ENCODE assay signal across 17 mouse cellular contexts in the genomic region with DNA sequence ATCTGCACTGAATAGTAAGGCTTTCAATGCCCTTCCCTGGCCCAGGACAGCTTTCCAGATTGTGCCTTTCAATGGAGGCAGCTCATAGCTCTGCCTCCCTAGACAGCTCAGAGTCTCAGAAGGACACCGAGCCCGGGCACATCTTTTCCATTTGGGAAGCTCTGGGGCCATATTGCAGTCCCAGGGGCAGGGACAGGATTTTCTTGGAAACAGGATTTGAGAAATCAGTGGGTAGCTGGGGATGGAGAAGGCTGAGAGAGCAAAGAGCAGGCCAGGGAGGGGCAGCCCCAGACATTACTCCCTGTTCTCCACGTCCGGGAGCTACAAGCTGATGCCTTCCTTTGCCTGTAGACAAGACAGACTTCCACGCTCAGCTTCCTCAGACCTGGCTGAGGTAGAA. TPM values are rescaled to one million over a fixed set of nuclear protein-coding genes. Genes with fewer than 3 reads are reported as not detected.
DNase-seq lines count a peak whose midpoint lies in the region; ATAC-seq and TF ChIP-seq lines count a peak whose summit lies in the region.
"Had no signal": no experiment of that assay in that cellular context is flagged by ENCODE, and none has a peak within 500 bp of the region (broad histone marks: within the 10 kb centered on the region; RNA-seq: fewer than 3 reads in every experiment).

No protein-coding gene starts in this region.

- WGBS in kidney, embryonic 15.5 days: 74% methylated on average over 5 of the region's 5 CpGs
- 93% methylated on average over 5 of the region's 5 CpGs for WGBS in spleen, adult 2 months
- WGBS in thymus, adult 2 months: 96% methylated on average over 5 of the region's 5 CpGs

- no peak for ATAC-seq in kidney, embryonic 15.5 days (replicated peaks; ENCODE audit: low FRiP score)
- ATAC-seq: forebrain, embryonic 14.5 days had no signal

- H3K4me2 ChIP-seq in kidney, embryonic 15.5 days: no peak overlapping the region
- H3K4me2 ChIP-seq: embryonic facial prominence, embryonic 13.5 days; hindbrain, embryonic 14.5 days; liver, embryonic 13.5 days had no signal

- no peak for DNase-seq in gastrocnemius, adult 2 months
- no peak for DNase-seq in gastrocnemius, postnatal 14 days
- no peak for DNase-seq in kidney, adult 9 months
- DNase-seq in spleen, adult 2 months (ENCODE audit: low read depth in 1 of 2, low spot score in 2 of 2): no peak
- DNase-seq in spleen, postnatal 4 days (ENCODE audit: low spot score in 2 of 2): no peak
- no peak for DNase-seq in thymus, adult 2 months
- DNase-seq in Muller cell, postnatal 12 days (ENCODE audit: inconsistent ontology term): no peak
- DNase-seq: cerebellum, postnatal 36 days; kidney, adult 11 months; liver, embryonic 13.5 days; midbrain, embryonic 14.5 days; right cerebral cortex, postnatal 4 days; thymus, postnatal 36 days had no signal

- intact Hi-C loops in gastrocnemius, adult 2 months (cut with DNase I): no loop called here
- intact Hi-C loops in gastrocnemius, postnatal 14 days (cut with DNase I; ENCODE audit: low total_unique reads): loop anchor here (5.0 kb wide), 1 partner anchor 43 kb away; no protein-coding TSS in a partner anchor

- H3K27me3 ChIP-seq in kidney, embryonic 15.5 days: no peaks in the 10 kb centered on the region
- H3K27me3 ChIP-seq in spleen, adult 2 months (ENCODE audit: control insufficient read depth, insufficient read depth, low read length): no peaks in the 10 kb centered on the region
- H3K27me3 ChIP-seq in thymus, adult 2 months (ENCODE audit: control insufficient read depth, insufficient read depth, low read length): no peaks in the 10 kb centered on the region
- H3K27me3 ChIP-seq: embryonic facial prominence, embryonic 13.5 days; liver, embryonic 13.5 days had no signal

- no peaks in the 10 kb centered on the region for H3K9me3 ChIP-seq in kidney, embryonic 15.5 days (replicated peaks)
- H3K9me3 ChIP-seq: embryonic facial prominence, embryonic 13.5 days; liver, embryonic 13.5 days had no signal

- peak overlapping the region; percentile 89 for H3K27ac ChIP-seq in gastrocnemius, adult 2 months
- H3K27ac ChIP-seq in kidney, embryonic 15.5 days: peak overlapping the region; percentile 75
- H3K27ac ChIP-seq in spleen, adult 2 months (ENCODE audit: insufficient read depth, low read length): peak overlapping the region; percentile 15; the same call in 1 of the 2 replicates
- no peak overlapping the region for H3K27ac ChIP-seq in thymus, adult 2 months (ENCODE audit: control insufficient read depth, insufficient read depth, low read length)
- H3K27ac ChIP-seq: embryonic facial prominence, embryonic 13.5 days; hindbrain, embryonic 14.5 days had no signal

- H3K9ac ChIP-seq in kidney, embryonic 15.5 days: no peak overlapping the region
- H3K9ac ChIP-seq: embryonic facial prominence, embryonic 13.5 days; hindbrain, embryonic 14.5 days; liver, embryonic 13.5 days had no signal

- TF ChIP-seq CTCF in gastrocnemius, adult 2 months (IDR thresholded peaks at IDR 0.05): no peak
- TF ChIP-seq CTCF in spleen, adult 2 months (IDR thresholded peaks at IDR 0.05; ENCODE audit: extremely low read depth, insufficient read depth, insufficient read length, insufficient replicate concordance): no peak
- TF ChIP-seq CTCF in thymus, adult 2 months (IDR thresholded peaks at IDR 0.05; ENCODE audit: borderline replicate concordance, control insufficient read depth, extremely low read depth, insufficient read depth, low read length, poor library complexity): no peak

- H3K36me3 ChIP-seq in kidney, embryonic 15.5 days: no peaks in the 10 kb centered on the region
- H3K36me3 ChIP-seq in spleen, adult 2 months (ENCODE audit: control insufficient read depth, insufficient read depth, low read length): no peaks in the 10 kb centered on the region
- H3K36me3 ChIP-seq in thymus, adult 2 months (ENCODE audit: control insufficient read depth, insufficient read depth, low read length): no peaks in the 10 kb centered on the region
- H3K36me3 ChIP-seq: embryonic facial prominence, embryonic 13.5 days; liver, embryonic 13.5 days had no signal

- H3K4me3 ChIP-seq in gastrocnemius, adult 2 months: peak overlapping the region; percentile 61
- H3K4me3 ChIP-seq in kidney, embryonic 15.5 days (replicated peaks): no peak overlapping the region
- no peak overlapping the region for H3K4me3 ChIP-seq in spleen, adult 2 months (ENCODE audit: extremely low read depth, insufficient read depth, insufficient read length)
- H3K4me3 ChIP-seq in thymus, adult 2 months (ENCODE audit: control insufficient read depth, insufficient read depth, low read length): no peak overlapping the region
- H3K4me3 ChIP-seq: embryonic facial prominence, embryonic 13.5 days; liver, embryonic 13.5 days had no signal

- TF ChIP-seq POLR2A in spleen, adult 2 months (IDR thresholded peaks at IDR 0.05; ENCODE audit: low read depth, low read length): no peak
- no peak for TF ChIP-seq POLR2A in thymus, adult 2 months (IDR thresholded peaks at IDR 0.05; ENCODE audit: control insufficient read depth, extremely low read depth, insufficient read depth, low read length, poor library complexity)

- H3K4me1 ChIP-seq in kidney, embryonic 15.5 days: peaks cover 38% of the 10 kb centered on the region
- peaks cover 11% of the 10 kb centered on the region; the same call in 1 of the 2 replicates for H3K4me1 ChIP-seq in spleen, adult 2 months (ENCODE audit: control insufficient read depth, insufficient read depth, insufficient read length)
- peaks cover 33% of the 10 kb centered on the region for H3K4me1 ChIP-seq in thymus, adult 2 months (replicated peaks; ENCODE audit: control insufficient read depth, insufficient read depth, low read length)

RNA-seq across cellular contexts. Expression of a gene that starts 9.0 kb away (rescaled TPM):
- 100 to 1,000 TPM; 147 to 160 TPM for total RNA-seq in gastrocnemius, adult 2 months (2021)
- total RNA-seq in gastrocnemius, postnatal 14 days (2021): 10 to 100 TPM; 81.8 to 94.3 TPM
- 4.2 and 4.3 TPM in 2 replicates for polyA plus RNA-seq in kidney, embryonic 15.5 days (2015; fragmentation: Nextera tagmentation; extraction: Ambion mirVana)
- polyA plus RNA-seq in spleen, adult 2 months (2012; rRNA removed): 20.4 and 24.4 TPM in 2 replicates
- polyA plus RNA-seq in thymus, adult 2 months (2012; rRNA removed): 43.1 and 51.7 TPM in 2 replicates
